Mouse (Mus musculus) intestine, embryonic 15.5 days (tissue): ENCODE measurements at regions not wholly inside any gene's neighbourhood (a gene's known extent, or its start where the extent isn't known, plus 50 kb on each side); places are given as distances from the start of the nearest gene placed in this dataset.

Experiments
- ATAC-seq: fragments of 200-750 bp; cut with Nextera tagmentation; 2 replicates; pipeline ENCODE4 v1.8.0; 2017; ENCODE audit warnings: moderate TSS enrichment, moderate library complexity
- H3K27ac ChIP-seq: fragments of 300-500 bp; sonication (generic); 2 replicates; pipeline ENCODE4 v1.5.1; 2015; ENCODE audit warnings: mild to moderate bottlenecking, inconsistent platforms
- H3K27me3 ChIP-seq: fragments of 300-500 bp; sonication (generic); replicated peaks from 2 replicates; pipeline ENCODE4 v1.6.1; 2015; ENCODE audit warnings: inconsistent platforms
- H3K36me3 ChIP-seq: fragments of 300-500 bp; sonication (generic); 2 replicates; pipeline ENCODE4 v1.6.1; 2015; ENCODE audit warnings: inconsistent platforms
- H3K4me1 ChIP-seq: fragments of 300-500 bp; sonication (generic); replicated peaks from 2 replicates; pipeline ENCODE4 v1.6.1; 2015; ENCODE audit warnings: inconsistent platforms
- H3K4me2 ChIP-seq: fragments of 300-500 bp; sonication (generic); replicated peaks from 2 replicates; pipeline ENCODE4 v1.6.1; 2015; ENCODE audit warnings: mild to moderate bottlenecking, inconsistent platforms
- H3K4me3 ChIP-seq: fragments of 300-500 bp; sonication (generic); replicated peaks from 2 replicates; pipeline ENCODE4 v1.5.1; 2015; ENCODE audit warnings: inconsistent platforms
- H3K9ac ChIP-seq: fragments of 300-500 bp; sonication (generic); 2 replicates; pipeline ENCODE4 v1.6.1; 2015; ENCODE audit warnings: inconsistent platforms
- H3K9me3 ChIP-seq: fragments of 300-500 bp; sonication (generic); 2 replicates; pipeline ENCODE4 v1.6.1; 2016; ENCODE audit warnings: inconsistent platforms
- WGBS: fragments of 180-500 bp; shearing (Covaris S2); methylation state at CpG from one replicate; pipeline ENCODE4 v1.1.7; 2015; 5-methylcytosine and 5-hydroxymethylcytosine counted together

DNA sequence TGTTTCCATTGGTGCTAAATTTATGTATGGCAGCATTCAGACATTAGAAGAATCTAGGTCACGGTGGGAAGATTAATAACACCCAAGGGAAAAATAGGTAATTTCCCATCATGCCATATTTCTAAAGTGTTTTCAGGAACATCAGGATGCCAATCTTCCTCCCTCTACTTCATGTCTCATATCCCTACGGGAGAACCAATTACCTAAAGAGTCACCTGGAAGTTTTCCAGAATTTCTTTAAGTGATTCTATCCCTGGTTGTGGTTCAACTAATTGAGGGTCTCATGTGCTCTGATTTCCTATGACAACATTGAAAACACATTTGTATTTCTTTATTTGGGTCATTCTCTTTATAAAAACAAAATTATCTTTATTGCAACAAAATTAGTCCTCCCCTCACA, 912.3 kb upstream of the Cited2 start:
- H3K36me3 ChIP-seq = no peaks in the 10 kb centered on the region
- ATAC-seq = no peak
- WGBS = 84% methylated on average over 2 of the region's 2 CpGs
- H3K27ac ChIP-seq = no peak overlapping the region
- H3K4me2 ChIP-seq = no peak overlapping the region
- no peaks in the 10 kb centered on the region for H3K27me3 ChIP-seq
- no peaks in the 10 kb centered on the region for H3K4me1 ChIP-seq
- H3K4me3 ChIP-seq = no peak overlapping the region
- H3K9me3 ChIP-seq = no peaks in the 10 kb centered on the region
- no peak overlapping the region for H3K9ac ChIP-seq

GRCm38 (mm10) chr10:16814013-16814412, 909.0 kb upstream of the Cited2 start:
- Histone ChIP-seq H3K9ac (no peak overlapping the region), H3K9me3 (no peaks in the 10 kb centered on the region), H3K27ac (no peak overlapping the region), H3K27me3 (no peaks in the 10 kb centered on the region), H3K4me1 (no peaks in the 10 kb centered on the region), H3K4me3 (no peak overlapping the region), H3K36me3 (no peaks in the 10 kb centered on the region), H3K4me2 (no peak overlapping the region)
- no peak for ATAC-seq
- WGBS = 63% methylated on average over 2 of the region's 2 CpGs

DNA sequence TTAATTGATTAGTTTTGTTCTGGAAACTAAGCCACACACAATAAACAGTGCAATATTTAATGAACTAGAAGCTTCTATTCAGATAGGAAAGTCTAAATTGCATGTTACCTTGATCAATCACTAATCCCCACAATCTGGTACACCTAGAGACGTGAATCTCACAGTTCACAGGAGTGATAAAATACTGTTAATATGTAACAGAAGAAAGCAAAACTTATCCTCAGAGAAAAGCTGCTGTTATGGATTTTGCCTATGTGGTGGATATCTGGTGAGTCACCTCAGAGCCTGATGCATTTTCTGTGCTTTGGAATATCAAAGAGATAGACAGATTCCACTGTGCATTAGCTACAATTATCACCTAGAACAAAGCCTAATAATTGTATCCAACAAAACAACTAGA, 861.5 kb upstream of the Cited2 start:
- Histone ChIP-seq H3K4me2 (no peak overlapping the region), H3K27ac (no peak overlapping the region), H3K36me3 (no peaks in the 10 kb centered on the region), H3K4me1 (no peaks in the 10 kb centered on the region), H3K9ac (no peak overlapping the region), H3K9me3 (no peaks in the 10 kb centered on the region), H3K4me3 (no peak overlapping the region), H3K27me3 (no peaks in the 10 kb centered on the region)
- 60% methylated on average over 1 of the region's 1 CpGs for WGBS
- ATAC-seq = peak; percentile 73

DNA sequence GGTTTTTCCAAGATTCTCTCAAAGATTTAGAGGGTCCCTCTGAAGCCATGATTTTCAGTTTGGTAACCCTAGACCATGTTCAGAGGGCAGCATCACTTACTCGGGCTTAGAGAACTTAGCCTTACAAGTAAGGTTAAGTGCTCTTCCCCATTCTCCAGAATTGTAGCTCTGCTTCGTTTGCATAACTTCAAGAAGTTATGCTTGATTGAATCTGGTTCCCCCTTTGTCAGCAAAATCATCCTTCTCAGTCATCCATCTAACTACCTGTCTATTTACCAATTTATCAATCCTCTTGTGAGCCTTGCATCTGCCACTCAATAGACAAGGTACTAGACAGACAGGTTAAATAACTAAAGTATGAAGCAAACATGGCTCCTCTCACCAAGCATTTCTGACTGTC, 856.1 kb upstream of the Cited2 start:
- no peaks in the 10 kb centered on the region for H3K27me3 ChIP-seq
- no peak for ATAC-seq
- H3K9ac ChIP-seq = no peak overlapping the region
- no peaks in the 10 kb centered on the region for H3K36me3 ChIP-seq
- H3K27ac ChIP-seq = no peak overlapping the region
- H3K9me3 ChIP-seq = no peaks in the 10 kb centered on the region
- H3K4me2 ChIP-seq = no peak overlapping the region
- H3K4me3 ChIP-seq = no peak overlapping the region
- H3K4me1 ChIP-seq = no peaks in the 10 kb centered on the region
- WGBS = 83% methylated on average over 2 of the region's 2 CpGs

GRCm38 (mm10) chr10:16874131-16874530, 848.9 kb upstream of the Cited2 start:
- Histone ChIP-seq H3K27me3 (no peaks in the 10 kb centered on the region), H3K4me2 (no peak overlapping the region), H3K27ac (no peak overlapping the region), H3K9ac (no peak overlapping the region), H3K9me3 (no peaks in the 10 kb centered on the region), H3K4me3 (no peak overlapping the region), H3K36me3 (no peaks in the 10 kb centered on the region), H3K4me1 (no peaks in the 10 kb centered on the region)
- no peak for ATAC-seq
- WGBS = 49% methylated on average over 3 of the region's 3 CpGs

- Histone ChIP-seq H3K4me1 (no peaks in the 10 kb centered on the region), H3K4me3 (no peak overlapping the region), H3K27me3 (no peaks in the 10 kb centered on the region), H3K9ac (no peak overlapping the region), H3K36me3 (no peaks in the 10 kb centered on the region), H3K9me3 (no peaks in the 10 kb centered on the region), H3K27ac (no peak overlapping the region), H3K4me2 (no peak overlapping the region)
- no peak for ATAC-seq
These were observed 844.8 kb upstream of the Cited2 start for GRCm38 (mm10) chr10:16878197-16878596.

DNA sequence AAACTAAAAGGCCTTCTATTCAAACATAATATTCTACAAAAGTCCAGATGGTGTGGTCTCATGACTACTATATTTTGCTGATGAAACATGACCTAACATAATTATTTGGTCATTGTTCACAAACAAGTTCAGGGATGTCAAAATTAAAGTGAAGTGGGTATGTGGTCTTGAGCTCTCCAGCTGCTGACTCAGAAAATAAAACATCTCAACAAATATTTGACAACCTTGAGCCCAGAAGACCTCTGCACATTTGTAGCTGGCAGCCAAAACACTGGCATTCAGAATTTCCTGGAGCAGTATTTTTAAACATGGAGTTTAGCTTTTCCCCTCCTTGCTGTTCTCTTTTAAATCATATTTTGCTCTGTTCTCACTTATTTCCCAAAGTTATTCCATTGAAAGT, 829.7 kb upstream of the Cited2 start:
- ATAC-seq = no peak
- no peaks in the 10 kb centered on the region for H3K36me3 ChIP-seq

DNA sequence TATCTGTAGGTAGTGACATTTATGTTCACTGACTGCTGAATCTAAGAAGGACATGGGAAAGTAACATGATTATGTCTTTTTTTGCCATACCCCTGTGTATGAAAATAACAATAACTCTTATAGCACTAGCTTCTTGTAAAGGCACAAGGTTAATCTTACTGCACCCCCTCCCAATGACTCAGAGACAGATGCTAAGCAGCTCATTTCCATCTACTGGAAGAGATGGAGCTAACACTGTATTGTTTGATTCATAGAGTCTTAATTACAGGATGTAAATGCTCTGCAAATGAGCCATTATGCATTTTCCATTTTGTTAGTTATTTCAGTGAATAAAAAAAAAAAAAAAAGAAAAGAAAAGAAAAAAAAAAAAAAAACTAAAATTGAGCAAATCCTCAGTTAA, 827.7 kb upstream of the Cited2 start:
- H3K36me3 ChIP-seq = no peaks in the 10 kb centered on the region
- ATAC-seq = no peak
- no peaks in the 10 kb centered on the region for H3K27me3 ChIP-seq
- H3K4me3 ChIP-seq = no peak overlapping the region
- no peak overlapping the region for H3K9ac ChIP-seq
- H3K9me3 ChIP-seq = no peaks in the 10 kb centered on the region
- H3K4me1 ChIP-seq = no peaks in the 10 kb centered on the region
- H3K4me2 ChIP-seq = no peak overlapping the region
- H3K27ac ChIP-seq = no peak overlapping the region

More for the DNA sequence above, 829.7 kb upstream of the Cited2 start:
- no peaks in the 10 kb centered on the region for H3K4me1 ChIP-seq
- H3K9me3 ChIP-seq = no peaks in the 10 kb centered on the region
- no peaks in the 10 kb centered on the region for H3K27me3 ChIP-seq
- H3K4me3 ChIP-seq = no peak overlapping the region
- H3K9ac ChIP-seq = no peak overlapping the region
- no peak overlapping the region for H3K4me2 ChIP-seq
- H3K27ac ChIP-seq = no peak overlapping the region

GRCm38 (mm10) chr10:16922888-16923287, 800.1 kb upstream of the Cited2 start:
- H3K4me3 ChIP-seq = no peak overlapping the region
- H3K4me1 ChIP-seq = no peaks in the 10 kb centered on the region
- peak; percentile 85 for ATAC-seq
- no peak overlapping the region for H3K27ac ChIP-seq
- H3K9ac ChIP-seq = no peak overlapping the region
- WGBS = 51% methylated on average over 2 of the region's 2 CpGs
- H3K9me3 ChIP-seq = no peaks in the 10 kb centered on the region
- no peak overlapping the region for H3K4me2 ChIP-seq
- no peaks in the 10 kb centered on the region for H3K36me3 ChIP-seq
- no peaks in the 10 kb centered on the region for H3K27me3 ChIP-seq

DNA sequence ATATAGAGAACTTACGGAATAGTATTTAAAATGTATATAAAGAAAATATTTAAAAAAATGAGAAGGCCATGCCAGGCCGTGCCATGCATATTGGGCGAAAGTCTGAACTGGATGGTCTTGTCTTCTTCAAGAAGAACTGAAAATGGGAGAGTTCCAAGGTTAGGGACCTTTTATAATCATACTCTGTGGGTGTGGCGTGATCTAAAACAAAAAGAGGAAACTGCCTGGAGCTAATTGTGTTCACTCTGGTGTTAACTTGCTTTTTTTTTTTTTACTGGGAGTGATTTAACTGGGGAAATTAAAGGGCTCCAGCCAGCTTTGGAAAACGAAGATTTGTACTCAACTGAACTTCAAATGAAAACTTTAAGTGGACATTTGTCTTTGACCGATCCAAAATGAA, 799.2 kb upstream of the Cited2 start:
- Histone ChIP-seq H3K9ac (no peak overlapping the region), H3K4me1 (no peaks in the 10 kb centered on the region), H3K9me3 (no peaks in the 10 kb centered on the region), H3K27me3 (no peaks in the 10 kb centered on the region), H3K27ac (no peak overlapping the region), H3K4me2 (no peak overlapping the region), H3K4me3 (no peak overlapping the region), H3K36me3 (no peaks in the 10 kb centered on the region)
- 89% methylated on average over 6 of the region's 6 CpGs for WGBS
- no peak for ATAC-seq

DNA sequence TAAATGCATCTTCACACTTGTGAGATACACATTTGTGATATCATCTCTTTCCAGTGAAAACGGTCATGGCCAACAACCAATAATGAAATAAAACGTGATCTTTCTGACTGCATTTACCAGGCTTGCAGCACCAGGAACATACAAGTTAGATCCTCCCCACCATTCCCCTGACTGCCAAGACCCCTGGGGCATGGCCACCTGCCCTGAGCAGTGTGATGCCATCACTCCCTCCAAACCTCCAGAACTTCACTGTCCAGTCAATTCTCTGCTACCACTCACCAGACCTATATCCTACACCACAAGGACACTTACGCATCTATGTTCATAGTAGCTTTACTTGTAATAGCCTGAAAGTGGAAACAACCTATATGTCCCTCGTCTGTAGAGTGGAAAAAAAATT, 785.3 kb upstream of the Cited2 start:
- Histone ChIP-seq H3K4me2 (no peak overlapping the region), H3K36me3 (no peaks in the 10 kb centered on the region), H3K4me3 (no peak overlapping the region), H3K27me3 (no peaks in the 10 kb centered on the region), H3K4me1 (no peaks in the 10 kb centered on the region), H3K9ac (no peak overlapping the region), H3K27ac (no peak overlapping the region), H3K9me3 (no peaks in the 10 kb centered on the region)
- 91% methylated on average over 4 of the region's 4 CpGs for WGBS
- ATAC-seq = no peak

DNA sequence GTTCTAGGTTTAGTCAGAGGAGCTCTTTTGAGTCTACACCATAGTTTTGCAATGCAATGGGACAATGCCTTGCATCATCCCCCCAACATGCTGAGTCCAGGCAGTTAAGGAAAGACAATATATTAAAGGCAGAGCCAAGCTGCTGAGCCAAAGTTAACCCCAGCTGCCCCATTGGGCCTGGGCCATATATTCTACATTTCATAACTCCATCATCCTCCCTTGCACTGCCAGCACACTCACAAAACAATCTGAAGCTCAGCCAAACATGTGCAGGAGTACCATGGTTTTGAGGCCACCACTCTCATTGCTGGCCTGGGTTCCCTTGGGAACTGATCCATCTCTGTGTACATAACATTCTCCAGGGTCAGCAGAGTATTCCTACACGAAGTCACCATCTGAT, 771.4 kb upstream of the Cited2 start:
- WGBS = 26% methylated on average over 1 of the region's 1 CpGs
- ATAC-seq = no peak
- H3K4me2 ChIP-seq = no peak overlapping the region
- H3K4me1 ChIP-seq = no peaks in the 10 kb centered on the region
- H3K9me3 ChIP-seq = no peaks in the 10 kb centered on the region
- no peaks in the 10 kb centered on the region for H3K36me3 ChIP-seq
- no peak overlapping the region for H3K9ac ChIP-seq
- H3K27ac ChIP-seq = no peak overlapping the region
- no peaks in the 10 kb centered on the region for H3K27me3 ChIP-seq
- H3K4me3 ChIP-seq = no peak overlapping the region

DNA sequence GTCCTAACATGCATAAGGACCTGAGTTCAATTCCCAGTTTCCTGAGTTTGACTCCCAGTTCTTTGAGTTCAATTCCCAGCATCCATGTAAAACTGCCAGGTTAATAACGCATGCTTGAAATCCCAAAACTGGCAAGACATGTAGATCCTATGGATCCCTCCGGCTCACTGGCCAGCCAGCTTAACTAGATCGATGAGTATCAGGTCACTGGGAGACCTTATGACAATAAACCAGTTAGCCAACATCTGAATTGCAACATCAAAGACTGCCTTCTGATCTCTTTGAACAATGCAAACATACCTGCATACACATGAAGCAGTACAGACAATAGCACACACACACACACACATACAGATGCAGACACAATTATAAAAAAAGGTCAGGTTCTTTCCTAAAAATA, 762.0 kb upstream of the Cited2 start:
- no peaks in the 10 kb centered on the region for H3K27me3 ChIP-seq
- no peak overlapping the region for H3K4me2 ChIP-seq
- no peak overlapping the region for H3K4me3 ChIP-seq
- H3K4me1 ChIP-seq = no peaks in the 10 kb centered on the region
- H3K9ac ChIP-seq = no peak overlapping the region
- no peaks in the 10 kb centered on the region for H3K9me3 ChIP-seq
- no peak overlapping the region for H3K27ac ChIP-seq
- H3K36me3 ChIP-seq = no peaks in the 10 kb centered on the region
- WGBS = 81% methylated on average over 3 of the region's 3 CpGs
- ATAC-seq = no peak

DNA sequence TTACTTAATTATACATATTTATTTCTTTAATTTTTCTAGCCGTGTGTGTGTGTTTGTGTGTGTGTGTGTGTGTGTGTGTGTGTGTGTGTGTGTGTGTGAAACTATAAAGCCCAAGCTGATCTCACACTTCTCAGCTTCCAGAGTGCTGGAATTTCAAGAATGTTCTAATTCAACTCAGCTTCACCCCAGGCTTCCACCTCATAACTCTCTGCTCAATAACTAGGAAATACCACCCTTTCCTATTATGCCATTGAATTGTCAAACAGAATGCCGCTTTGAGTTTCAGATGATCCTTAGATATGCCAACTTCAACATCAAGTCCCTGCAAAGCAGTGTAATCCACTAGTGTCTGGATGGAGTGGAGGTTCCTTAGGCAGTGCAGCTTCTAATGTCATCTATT, 760.6 kb upstream of the Cited2 start:
- Histone ChIP-seq H3K4me2 (no peak overlapping the region), H3K9ac (no peak overlapping the region), H3K27me3 (no peaks in the 10 kb centered on the region), H3K9me3 (no peaks in the 10 kb centered on the region), H3K4me3 (no peak overlapping the region), H3K36me3 (no peaks in the 10 kb centered on the region), H3K27ac (no peak overlapping the region), H3K4me1 (no peaks in the 10 kb centered on the region)
- 63% methylated on average over 2 of the region's 2 CpGs for WGBS
- no peak for ATAC-seq
